Mouse (Mus musculus) testis, postnatal 10 days (tissue): Measurements from ENCODE around the gene Ccser1.
A peak's percentile ranks its signal among the peaks of the same experiment; 100 is the strongest.

Experiments used
- DNase-seq: peaks from one replicate; pipeline ENCODE4 v3.0.0; 2021; ENCODE audit warnings: low spot score

Ccser1 gene

GRCm38 (mm10) chr6:61179949-61180755, at the start of gene Ccser1:
Ccser1 (plus strand) TSS chr6:61180324.
- DNase-seq, result peak; percentile 54

GRCm38 (mm10) chr6:61136436-61136835, 43.7 kb upstream of the Ccser1 start:
- DNase-seq, result no peak

- DNase-seq, result no peak
Measured at GRCm38 (mm10) chr6:61143031-61143430, 37.1 kb upstream of the Ccser1 start.

GRCm38 (mm10) chr6:61152924-61153323, 27.2 kb upstream of the Ccser1 start:
- DNase-seq, result no peak

GRCm38 (mm10) chr6:61154654-61155053, 25.5 kb upstream of the Ccser1 start:
- no peak for DNase-seq

- DNase-seq, result no peak
Measured at GRCm38 (mm10) chr6:61155059-61155629, 25.0 kb upstream of the Ccser1 start.

GRCm38 (mm10) chr6:61155718-61156117, 24.4 kb upstream of the Ccser1 start:
- DNase-seq, result no peak

- DNase-seq, result no peak
Measured at GRCm38 (mm10) chr6:61162117-61162516, 18.0 kb upstream of the Ccser1 start.

- DNase-seq, result no peak
Measured at GRCm38 (mm10) chr6:61166891-61167290, 13.2 kb upstream of the Ccser1 start.

- no peak for DNase-seq
Measured at GRCm38 (mm10) chr6:61176126-61176525, 4.0 kb upstream of the Ccser1 start.

GRCm38 (mm10) chr6:61177476-61177875, 2.6 kb upstream of the Ccser1 start:
- DNase-seq, result no peak

GRCm38 (mm10) chr6:61179641-61179948, 529 bp upstream of the Ccser1 start:
- no peak for DNase-seq

- no peak for DNase-seq
Measured at GRCm38 (mm10) chr6:61180756-61181191, 650 bp downstream of the Ccser1 start.

- DNase-seq, result no peak
Measured at GRCm38 (mm10) chr6:61189029-61189428, 8.9 kb downstream of the Ccser1 start.

- no peak for DNase-seq
Measured at GRCm38 (mm10) chr6:61191597-61192386, 11.7 kb downstream of the Ccser1 start.

GRCm38 (mm10) chr6:61203344-61203743, 23.2 kb downstream of the Ccser1 start:
- DNase-seq, result no peak

GRCm38 (mm10) chr6:61206042-61206441, 25.9 kb downstream of the Ccser1 start:
- no peak for DNase-seq

- no peak for DNase-seq
Measured at GRCm38 (mm10) chr6:61206619-61207018, 26.5 kb downstream of the Ccser1 start.

- no peak for DNase-seq
Measured at GRCm38 (mm10) chr6:61210061-61210737, 30.1 kb downstream of the Ccser1 start.

GRCm38 (mm10) chr6:61215705-61216104, 35.6 kb downstream of the Ccser1 start:
- DNase-seq, result no peak

- no peak for DNase-seq
Measured at GRCm38 (mm10) chr6:61216514-61216913, 36.4 kb downstream of the Ccser1 start.

- no peak for DNase-seq
Measured at GRCm38 (mm10) chr6:61217717-61218116, 37.6 kb downstream of the Ccser1 start.
